Mouse (Mus musculus) cerebellum, postnatal 36 days (tissue): ENCODE results near the gene Gm10318.
A peak's percentile ranks its signal among the peaks of the same experiment; 100 is the strongest.

Experiments
- DNase-seq, 2 experiments: peaks; one replicate each; pipeline ENCODE4 v3.0.0; 2021 to 2022; ENCODE audit warnings: mixed read lengths in 2 of 2

Gene Gm10318

DNA sequence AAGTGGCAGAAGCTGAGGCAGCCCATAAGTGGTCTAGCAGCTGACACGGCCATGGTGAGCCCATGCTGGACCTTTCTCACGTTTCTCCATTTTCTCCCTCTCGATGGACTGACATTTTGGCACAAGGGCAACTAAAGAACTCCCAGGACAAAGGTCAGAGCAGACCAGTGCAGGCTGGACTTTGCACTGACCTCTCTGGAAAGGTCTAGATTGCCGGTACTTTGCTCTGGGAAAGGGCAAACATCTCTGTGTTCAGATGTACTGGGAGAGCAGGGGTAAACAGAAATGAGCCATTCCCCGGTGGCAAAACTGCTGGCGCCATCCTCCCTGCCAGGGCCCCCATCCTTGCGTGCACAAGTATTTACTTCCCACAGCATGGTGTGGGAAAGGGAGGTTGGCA, 47.5 kb downstream of the Gm10318 start:
- no peak for DNase-seq

DNA sequence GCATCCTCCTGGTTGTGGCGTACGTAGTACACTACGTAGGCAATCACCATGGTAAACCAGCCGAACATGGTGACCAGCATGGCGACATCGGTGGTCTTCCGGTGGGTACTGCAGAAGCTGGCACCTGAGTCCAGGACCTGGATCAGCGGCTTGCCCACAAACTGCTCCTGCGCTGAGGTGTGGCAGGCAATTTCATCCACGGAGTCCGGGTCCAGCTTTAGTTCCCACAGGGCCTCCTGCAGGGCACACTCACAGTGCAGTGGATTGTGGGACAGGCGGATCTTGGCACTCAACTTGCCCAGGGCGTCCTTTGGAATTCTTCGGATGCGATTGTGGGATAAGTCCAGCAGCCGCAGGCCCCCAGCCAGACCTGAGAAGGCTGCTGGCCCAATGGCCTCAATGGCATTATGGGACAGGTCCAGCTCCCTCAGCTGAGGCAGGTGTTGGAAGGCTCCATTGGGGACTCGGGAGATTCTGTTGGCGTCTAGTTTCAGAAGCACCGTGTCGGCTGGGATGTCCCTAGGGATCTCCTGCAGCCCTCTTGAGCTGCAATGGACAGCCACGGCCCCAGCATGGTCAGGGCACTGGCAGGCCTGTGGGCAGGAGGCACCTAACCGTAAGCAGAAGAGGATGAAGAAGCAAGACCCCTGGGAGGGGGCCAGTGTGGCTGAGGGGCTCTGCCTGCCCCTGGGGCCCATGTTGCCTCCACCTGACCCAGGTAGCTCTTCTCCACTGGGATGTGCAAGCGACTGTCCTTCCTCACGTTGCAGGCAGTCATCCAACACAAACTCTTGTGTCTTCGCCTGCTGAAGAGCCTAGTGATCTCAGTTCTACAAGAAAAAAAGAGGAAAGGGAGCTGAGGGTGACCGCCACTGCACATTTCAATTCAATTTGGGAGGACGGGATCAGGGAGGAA, 48.5 kb downstream of the Gm10318 start:
- no peak for DNase-seq

DNA sequence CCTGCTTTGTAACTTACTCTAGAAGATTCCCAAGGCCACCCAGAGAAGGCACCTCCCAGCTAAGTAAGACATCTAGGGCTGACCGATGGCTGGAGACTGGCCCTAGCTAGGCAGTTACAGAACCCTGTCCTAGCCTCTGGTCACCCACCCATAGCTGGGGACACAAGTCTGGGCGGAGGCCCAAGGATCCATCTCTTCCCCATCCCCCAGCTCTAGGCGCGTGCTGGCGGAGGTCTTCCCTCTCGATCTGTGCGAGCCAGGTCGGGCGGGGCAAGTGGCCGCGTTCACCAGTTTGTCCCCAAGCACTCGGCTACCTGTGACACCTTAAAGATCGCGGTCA, 49.2 kb downstream of the Gm10318 start:
- DNase-seq, result no peak

DNA sequence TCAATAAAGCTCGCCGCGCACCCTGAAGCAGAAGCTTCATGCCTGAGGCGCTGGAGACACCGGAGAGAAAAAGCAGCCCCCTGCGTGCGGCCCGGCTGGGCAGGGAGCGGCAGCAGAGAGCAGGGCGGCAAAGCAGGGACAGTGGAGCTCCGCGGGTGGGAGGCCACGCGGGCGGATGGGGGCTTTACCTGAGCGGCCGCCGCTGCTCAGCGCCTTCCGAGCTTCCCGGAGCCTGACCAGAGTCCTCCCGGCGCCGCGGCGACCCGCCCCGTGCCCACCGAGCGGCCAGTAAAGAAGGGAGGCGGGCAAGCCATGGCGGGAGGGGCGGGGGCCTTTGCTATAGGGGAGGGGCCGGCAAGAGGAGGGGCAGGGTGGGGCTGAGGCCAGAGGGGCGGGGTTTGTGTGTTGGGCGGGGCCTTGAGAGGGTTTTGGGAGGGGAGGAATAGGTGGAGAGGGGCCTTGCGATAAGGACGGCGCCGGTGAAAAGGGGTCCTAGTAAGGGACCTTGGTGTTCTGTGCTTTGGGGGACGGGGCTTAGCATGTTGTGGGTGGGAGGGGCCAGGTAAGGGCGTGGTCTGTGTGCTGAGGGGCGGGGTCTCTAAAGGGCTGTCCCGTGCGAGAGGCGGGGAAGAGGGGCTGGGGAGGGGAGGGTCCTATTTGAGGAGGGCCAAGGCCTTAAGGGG, 49.7 kb downstream of the Gm10318 start, which contains the start of gene Lrrc3:
Gene Lrrc3, minus strand, starts transcription at position 326 of the 683 bp plus-strand sequence.
- peak; percentile 49 to 58 for DNase-seq

GRCm38 (mm10) chr10:77902894-77903715, 50.4 kb downstream of the Gm10318 start:
- peak; percentile 44 to 53 for DNase-seq
